Mouse (Mus musculus) hindbrain, embryonic 15.5 days (tissue): ENCODE measurements around the gene Tgfbrap1. TPM values are rescaled to one million over a fixed set of nuclear protein-coding genes. Genes with fewer than 3 reads are reported as not detected.
"Not testable (repeated sequence)": the region's sequence is repeated elsewhere in the genome, so short reads cannot be mapped to it uniquely, and the experiment has no call there.

ENCODE experiments used
- ATAC-seq: fragments of 200-750 bp; cut with Nextera tagmentation; 2 replicates; pipeline ENCODE4 v1.8.0; 2017; ENCODE audit warnings: low read depth, moderate number of reproducible peaks, moderate TSS enrichment; ENCODE audit not compliant: low FRiP score
- H3K27ac ChIP-seq: fragments of 300-500 bp; sonication (generic); replicated peaks from 2 replicates; pipeline ENCODE4 v1.5.1; 2015; ENCODE audit warnings: mild to moderate bottlenecking, inconsistent platforms
- H3K27me3 ChIP-seq: fragments of 300-500 bp; sonication (generic); 2 replicates; pipeline ENCODE4 v1.6.1; 2015; ENCODE audit warnings: control low read depth, inconsistent platforms
- H3K36me3 ChIP-seq: fragments of 300-500 bp; sonication (generic); 2 replicates; pipeline ENCODE4 v1.6.1; 2015; ENCODE audit warnings: control low read depth, inconsistent platforms
- H3K4me1 ChIP-seq: fragments of 300-500 bp; sonication (generic); replicated peaks from 2 replicates; pipeline ENCODE4 v1.6.1; 2015; ENCODE audit warnings: control low read depth, inconsistent platforms
- H3K4me2 ChIP-seq: fragments of 300-500 bp; sonication (generic); 2 replicates; pipeline ENCODE4 v1.6.1; 2015; ENCODE audit warnings: moderate library complexity, mild to moderate bottlenecking, inconsistent platforms
- H3K4me3 ChIP-seq: fragments of 300-500 bp; sonication (generic); 2 replicates; pipeline ENCODE4 v1.5.1; 2015; ENCODE audit warnings: mild to moderate bottlenecking, inconsistent platforms
- H3K9ac ChIP-seq: fragments of 300-500 bp; sonication (generic); 2 replicates; pipeline ENCODE4 v1.6.1; 2015; ENCODE audit warnings: inconsistent platforms
- H3K9me3 ChIP-seq: fragments of 300-500 bp; sonication (generic); 2 replicates; pipeline ENCODE4 v1.6.1; 2016; ENCODE audit warnings: control low read depth, inconsistent platforms
- WGBS: fragments of 180-500 bp; shearing (Covaris S2); methylation state at CpG from one replicate; pipeline ENCODE4 v1.1.7; 2015; 5-methylcytosine and 5-hydroxymethylcytosine counted together
- polyA plus RNA-seq: library from polyadenylated mRNA; unstranded; fragments of >200 nt; fragmentation: Nextera tagmentation; extraction: Ambion mirVana; gene quantifications from 2 replicates; pipeline ENCODE4 v1.2.1, GENCODE M21; 2015

The Tgfbrap1 gene
- polyA plus RNA-seq, 1 experiment from 2014 or later: 16.4 TPM

DNA sequence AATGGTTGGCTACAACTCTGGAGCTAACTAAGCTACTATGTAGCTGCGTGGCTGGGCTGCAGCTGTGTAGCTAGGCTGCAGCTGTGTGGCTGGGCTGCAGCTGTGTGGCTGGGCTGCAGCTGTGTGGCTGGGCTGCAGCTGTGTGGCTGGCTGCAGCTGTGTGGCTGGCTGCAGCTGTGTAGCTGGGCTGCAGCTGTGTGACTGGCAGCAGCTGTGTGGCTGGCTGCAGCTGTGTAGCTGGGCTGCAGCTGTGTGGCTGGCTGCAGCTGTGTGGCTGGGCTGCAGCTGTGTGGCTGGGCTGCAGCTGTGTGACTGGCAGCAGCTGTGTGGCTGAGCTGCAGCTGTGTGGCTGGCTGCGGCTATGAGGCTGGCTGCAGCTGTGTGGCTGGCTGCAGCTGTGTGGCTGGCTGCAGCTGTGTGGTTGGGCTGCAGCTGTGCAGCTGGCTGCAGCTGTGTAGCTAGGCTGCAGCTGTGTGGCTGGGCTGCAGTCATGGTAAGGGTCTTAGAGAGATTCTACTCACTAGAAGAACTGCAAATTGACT, 38.1 kb upstream of the Tgfbrap1 start:
- H3K27me3 ChIP-seq, H3K27ac ChIP-seq, H3K4me3 ChIP-seq, H3K9ac ChIP-seq, H3K4me2 ChIP-seq, H3K36me3 ChIP-seq, H3K4me1 ChIP-seq, ATAC-seq, H3K9me3 ChIP-seq: not testable (repeated sequence)
- 80% methylated on average over 2 of the region's 2 CpGs for WGBS

DNA sequence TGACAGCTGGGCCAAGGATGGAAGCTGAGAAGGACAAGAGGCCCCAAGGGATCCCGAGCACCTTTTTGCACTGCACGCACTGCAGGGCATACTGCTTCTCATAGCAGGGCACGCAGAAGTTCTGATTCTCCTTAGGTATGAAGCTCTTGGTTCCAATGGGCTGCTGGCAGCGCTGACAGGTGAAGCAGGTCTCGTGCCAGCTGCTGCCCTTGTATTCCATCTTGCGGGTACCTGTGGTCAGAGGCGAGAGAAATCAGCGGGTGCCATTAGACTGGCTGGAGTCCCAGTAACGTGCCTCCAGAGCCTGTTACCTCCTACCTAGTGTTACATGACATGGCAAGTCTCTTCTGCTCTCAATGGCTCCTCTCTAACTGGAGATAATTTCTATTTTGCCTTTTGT, 33.2 kb upstream of the Tgfbrap1 start:
- Histone ChIP-seq H3K36me3 (peaks cover 9% of the 10 kb centered on the region; the same call in 1 of the 2 replicates), H3K4me2 (no peak overlapping the region), H3K4me1 (no peaks in the 10 kb centered on the region), H3K9me3 (no peaks in the 10 kb centered on the region), H3K9ac (no peak overlapping the region), H3K27ac (no peak overlapping the region), H3K27me3 (no peaks in the 10 kb centered on the region), H3K4me3 (no peak overlapping the region)
- WGBS: 88% methylated on average over 9 of the region's 9 CpGs
- ATAC-seq: no peak

DNA sequence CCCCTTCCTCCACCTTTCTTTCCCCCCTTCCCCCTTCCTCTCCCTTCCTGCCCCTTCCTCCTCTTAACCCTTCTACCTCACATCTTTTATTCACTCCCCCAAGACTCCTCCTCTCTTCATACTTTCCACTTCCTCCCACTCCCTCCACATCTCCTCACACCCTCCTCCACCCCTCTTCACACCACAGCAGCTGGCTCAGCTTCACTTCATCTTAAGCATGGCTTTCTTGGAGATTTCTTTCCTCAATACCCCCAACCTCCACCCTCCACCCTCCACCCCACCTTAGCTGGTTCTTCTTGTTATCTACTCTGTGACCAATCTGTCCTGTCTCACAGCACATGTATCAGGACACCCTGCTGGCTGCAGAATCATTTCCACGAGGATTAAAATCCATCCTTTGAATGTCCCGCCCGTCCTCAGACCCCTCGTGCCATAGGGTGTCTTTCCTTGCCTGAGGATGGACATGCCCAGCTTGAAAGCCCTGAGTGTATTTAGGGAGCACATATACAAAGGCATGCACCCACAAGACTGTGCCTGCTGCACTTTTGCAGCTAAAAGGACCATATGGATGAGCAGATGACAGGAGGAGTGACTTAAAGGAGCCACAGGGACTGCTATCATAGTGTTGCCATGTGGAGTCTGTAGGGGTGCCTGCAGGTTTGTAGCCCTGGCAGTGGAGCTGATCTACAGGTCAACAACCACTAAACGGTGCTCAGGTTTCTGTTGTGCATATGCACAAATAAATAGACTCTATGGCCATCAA, 32.0 kb upstream of the Tgfbrap1 start:
- WGBS: 80% methylated on average over 5 of the region's 5 CpGs
- no peak overlapping the region for H3K4me3 ChIP-seq
- no peaks in the 10 kb centered on the region for H3K4me1 ChIP-seq
- no peak overlapping the region for H3K9ac ChIP-seq
- H3K27ac ChIP-seq: no peak overlapping the region
- no peak for ATAC-seq
- H3K36me3 ChIP-seq: peaks cover 9% of the 10 kb centered on the region; the same call in 1 of the 2 replicates
- no peaks in the 10 kb centered on the region for H3K27me3 ChIP-seq
- H3K9me3 ChIP-seq: no peaks in the 10 kb centered on the region
- no peak overlapping the region for H3K4me2 ChIP-seq

DNA sequence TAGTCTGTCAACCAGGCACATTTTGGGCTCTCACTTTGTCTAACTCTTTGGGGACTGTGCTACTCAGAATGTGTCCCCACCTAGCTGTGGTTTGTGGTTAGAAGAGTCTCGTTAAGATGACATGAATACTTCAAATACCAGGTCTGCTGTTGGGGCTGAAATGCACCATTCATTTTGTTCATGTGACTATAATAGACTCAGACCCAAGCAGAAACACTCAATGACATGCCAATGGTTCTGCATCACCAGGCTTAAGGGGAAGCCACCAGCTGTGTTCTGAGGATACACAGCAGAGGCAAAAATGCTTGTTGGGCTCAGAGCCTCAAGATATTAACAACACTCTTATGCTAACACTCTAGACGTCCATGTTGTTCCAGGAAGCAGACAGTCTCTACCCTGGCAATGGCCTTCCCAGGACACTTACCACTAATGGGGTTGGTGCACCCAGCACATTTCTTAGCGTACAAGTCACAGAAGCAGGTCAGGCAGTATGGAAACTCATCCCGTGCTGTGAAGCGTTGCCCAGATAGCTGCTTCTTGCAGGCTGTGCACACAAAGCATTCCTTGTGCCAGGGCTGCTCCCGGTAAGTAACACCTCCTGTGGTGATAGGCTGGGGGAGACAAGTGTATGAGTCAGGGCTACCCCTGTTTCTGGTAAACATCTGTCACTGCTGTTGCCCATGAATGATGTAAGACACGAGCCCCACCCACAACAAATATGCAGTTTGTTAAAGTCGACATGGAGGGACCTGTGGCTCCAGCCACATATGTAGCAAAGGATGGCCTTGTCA, 29.6 kb upstream of the Tgfbrap1 start:
- Histone ChIP-seq H3K9me3 (no peaks in the 10 kb centered on the region), H3K4me2 (no peak overlapping the region), H3K4me3 (no peak overlapping the region), H3K4me1 (no peaks in the 10 kb centered on the region), H3K27me3 (no peaks in the 10 kb centered on the region), H3K9ac (no peak overlapping the region), H3K36me3 (peaks cover 9% of the 10 kb centered on the region; the same call in 1 of the 2 replicates), H3K27ac (no peak overlapping the region)
- ATAC-seq: no peak
- WGBS: 79% methylated on average over 8 of the region's 8 CpGs

DNA sequence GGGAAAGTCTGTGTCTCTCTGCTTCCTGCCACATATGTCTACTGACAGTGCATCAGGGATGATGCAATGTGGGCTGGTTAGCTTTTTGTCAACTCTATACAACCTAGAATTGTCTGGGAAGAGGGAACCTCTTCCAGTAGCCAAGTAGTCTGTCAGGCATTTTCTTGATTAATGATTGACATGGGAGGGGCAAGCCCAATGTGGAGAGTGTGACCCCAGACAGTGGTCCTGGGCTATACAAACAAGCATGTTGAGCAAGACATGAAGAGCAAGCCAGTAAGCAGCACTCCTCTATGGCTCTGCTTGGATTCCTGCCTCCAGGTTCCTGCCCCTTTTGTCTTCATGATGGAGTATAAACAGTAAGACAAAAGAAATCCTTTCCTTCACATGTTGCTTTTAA, 28.8 kb upstream of the Tgfbrap1 start:
- Histone ChIP-seq H3K36me3 (peaks cover 9% of the 10 kb centered on the region; the same call in 1 of the 2 replicates), H3K27ac (no peak overlapping the region), H3K4me1 (no peaks in the 10 kb centered on the region), H3K9ac (no peak overlapping the region), H3K9me3 (no peaks in the 10 kb centered on the region), H3K27me3 (no peaks in the 10 kb centered on the region), H3K4me3 (no peak overlapping the region), H3K4me2 (no peak overlapping the region)
- ATAC-seq: no peak

DNA sequence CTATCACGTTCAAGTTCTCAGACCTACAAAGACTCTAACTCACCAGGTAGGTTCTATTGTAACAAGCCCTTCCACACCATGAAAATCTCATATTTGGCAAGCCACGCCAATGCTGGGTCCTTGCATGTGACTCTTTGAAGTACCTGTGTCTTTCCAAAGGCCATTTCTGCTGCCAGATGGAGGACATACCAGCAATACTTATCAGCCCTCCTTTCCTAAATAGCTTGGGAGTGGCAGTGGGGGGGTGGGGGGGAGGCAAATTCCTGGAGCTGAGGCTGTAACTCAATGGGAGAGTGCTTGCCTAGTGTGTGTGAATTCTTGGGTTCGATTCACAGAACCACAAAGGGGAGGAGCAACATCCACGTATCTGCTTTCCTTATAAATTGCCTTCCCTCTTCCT, 26.3 kb upstream of the Tgfbrap1 start:
- Histone ChIP-seq H3K9me3 (no peaks in the 10 kb centered on the region), H3K9ac (no peak overlapping the region), H3K4me3 (no peak overlapping the region), H3K4me2 (no peak overlapping the region), H3K4me1 (no peaks in the 10 kb centered on the region), H3K27ac (no peak overlapping the region), H3K36me3 (peaks cover 9% of the 10 kb centered on the region; the same call in 1 of the 2 replicates), H3K27me3 (no peaks in the 10 kb centered on the region)
- ATAC-seq: no peak
- WGBS: 83% methylated on average over 4 of the region's 4 CpGs

DNA sequence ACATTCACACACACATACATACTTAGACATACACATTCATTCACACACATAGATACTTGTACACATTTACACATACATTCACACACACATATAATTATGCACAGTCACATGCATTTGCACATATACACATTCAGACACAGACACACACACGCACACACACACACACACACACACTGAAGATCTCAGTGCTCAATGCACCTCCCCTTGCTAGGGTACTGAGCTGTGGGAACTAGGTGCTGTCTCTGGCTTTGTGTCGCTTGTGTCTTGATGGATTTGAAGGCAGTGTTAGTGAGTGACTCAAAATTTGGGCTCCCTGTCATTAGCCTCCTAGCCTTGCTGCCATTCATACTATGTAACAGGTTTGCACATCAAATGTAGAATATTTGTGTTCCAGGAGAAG, 24.2 kb upstream of the Tgfbrap1 start:
- Histone ChIP-seq H3K36me3 (peaks cover 15% of the 10 kb centered on the region), H3K4me3 (no peak overlapping the region)
- WGBS: 94% methylated on average over 2 of the region's 2 CpGs

DNA sequence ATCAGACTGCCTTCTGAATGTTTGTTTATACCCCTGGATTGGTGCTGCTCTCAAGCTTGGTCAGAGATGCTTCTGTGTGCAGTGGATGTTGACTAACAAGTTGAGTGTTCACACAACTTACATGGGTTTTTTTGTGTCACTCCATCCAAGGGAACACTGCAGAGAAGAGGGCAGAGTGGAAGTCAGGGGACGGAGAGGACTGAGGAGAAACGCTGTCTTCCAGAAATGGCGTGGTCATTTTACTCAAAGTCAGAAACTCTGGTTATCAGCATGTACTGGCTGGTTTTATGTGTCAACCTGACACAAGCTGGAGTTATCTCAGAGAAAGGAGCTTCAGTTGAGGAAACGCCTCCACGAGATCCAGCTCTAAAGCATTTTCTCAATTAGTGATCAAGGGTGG, 22.5 kb upstream of the Tgfbrap1 start:
- Histone ChIP-seq H3K9me3 (no peaks in the 10 kb centered on the region), H3K4me1 (no peaks in the 10 kb centered on the region), H3K4me3 (no peak overlapping the region), H3K27ac (no peak overlapping the region), H3K36me3 (peaks cover 21% of the 10 kb centered on the region), H3K9ac (no peak overlapping the region), H3K4me2 (no peak overlapping the region), H3K27me3 (no peaks in the 10 kb centered on the region)
- ATAC-seq: no peak
- WGBS: 98% methylated on average over 5 of the region's 5 CpGs

More for the DNA sequence above, 24.2 kb upstream of the Tgfbrap1 start:
- H3K4me1 ChIP-seq: no peaks in the 10 kb centered on the region
- no peak overlapping the region for H3K9ac ChIP-seq
- no peak overlapping the region for H3K4me2 ChIP-seq
- ATAC-seq: no peak
- H3K27ac ChIP-seq: no peak overlapping the region
- H3K27me3 ChIP-seq: no peaks in the 10 kb centered on the region
- no peaks in the 10 kb centered on the region for H3K9me3 ChIP-seq

DNA sequence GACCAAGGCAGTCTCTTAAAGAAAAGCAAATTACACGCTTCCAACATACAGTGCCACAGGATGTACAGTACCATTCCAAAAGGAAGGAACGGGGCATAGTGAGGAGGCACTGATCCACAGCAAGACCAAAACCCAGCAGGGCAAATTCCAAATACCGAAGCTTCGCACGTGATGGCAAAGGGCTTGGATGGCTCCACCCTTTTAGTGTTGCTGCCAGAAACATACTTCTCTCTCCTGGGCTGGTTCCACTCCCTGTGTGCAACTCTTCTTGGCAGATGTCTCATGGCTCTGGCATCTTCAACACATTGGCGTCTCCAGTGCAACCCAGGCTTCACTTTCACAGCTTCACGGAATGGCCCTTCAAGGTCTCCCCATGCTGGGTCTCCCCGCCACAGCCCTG, 19.0 kb upstream of the Tgfbrap1 start:
- Histone ChIP-seq H3K4me3 (no peak overlapping the region), H3K9ac (no peak overlapping the region), H3K9me3 (no peaks in the 10 kb centered on the region), H3K36me3 (peaks cover 47% of the 10 kb centered on the region), H3K4me2 (no peak overlapping the region), H3K4me1 (no peaks in the 10 kb centered on the region), H3K27me3 (no peaks in the 10 kb centered on the region), H3K27ac (no peak overlapping the region)
- ATAC-seq: no peak
- 98% methylated on average over 8 of the region's 8 CpGs for WGBS

DNA sequence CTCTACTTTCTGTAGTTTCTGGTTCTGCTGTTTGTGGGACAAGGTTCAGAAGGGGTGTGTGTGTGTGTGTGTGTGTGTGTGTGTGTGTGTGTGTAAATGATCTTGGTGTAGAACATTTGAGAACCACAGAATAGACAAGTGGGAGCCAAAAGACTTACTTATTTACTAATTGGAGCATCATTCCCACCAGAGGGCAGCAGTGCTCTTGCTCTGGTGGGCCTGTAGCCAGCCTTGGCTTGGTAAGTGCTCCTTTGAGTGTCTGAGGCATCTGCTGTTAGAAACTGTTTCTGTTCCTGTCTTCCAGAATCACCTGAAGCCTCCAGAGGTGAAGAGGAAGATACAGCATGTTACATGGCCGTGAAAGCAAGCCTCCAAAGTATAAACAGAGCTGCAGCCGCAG, 14.4 kb upstream of the Tgfbrap1 start:
- WGBS: 95% methylated on average over 2 of the region's 2 CpGs

DNA sequence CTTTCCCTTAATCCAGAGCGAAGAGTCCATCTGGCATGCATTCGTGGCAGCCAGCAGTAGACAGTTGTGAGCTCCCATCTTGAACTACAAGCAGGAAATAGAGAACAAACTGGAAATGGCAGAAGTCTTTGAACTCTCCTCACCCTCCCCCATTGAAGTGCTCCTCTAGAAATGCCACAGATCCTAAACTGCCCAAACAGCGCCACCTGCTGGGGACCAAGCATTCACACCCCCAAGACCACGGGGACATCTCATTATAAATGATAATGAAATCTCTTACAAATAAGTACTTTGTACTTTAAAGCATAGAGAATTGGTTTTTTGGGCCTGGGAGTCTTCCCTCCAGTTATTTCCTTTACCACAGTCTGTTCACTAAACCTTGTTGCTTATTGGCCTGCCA, 12.1 kb upstream of the Tgfbrap1 start:
- no peaks in the 10 kb centered on the region for H3K9me3 ChIP-seq
- no peak overlapping the region for H3K4me3 ChIP-seq
- WGBS: 56% methylated on average over 4 of the region's 4 CpGs
- no peak for ATAC-seq
- H3K9ac ChIP-seq: no peak overlapping the region
- no peaks in the 10 kb centered on the region for H3K27me3 ChIP-seq
- no peaks in the 10 kb centered on the region for H3K4me1 ChIP-seq
- no peak overlapping the region for H3K4me2 ChIP-seq
- no peak overlapping the region for H3K27ac ChIP-seq
- peaks cover 66% of the 10 kb centered on the region for H3K36me3 ChIP-seq

More for the DNA sequence above, 14.4 kb upstream of the Tgfbrap1 start:
- no peak overlapping the region for H3K9ac ChIP-seq
- ATAC-seq: no peak
- H3K4me3 ChIP-seq: no peak overlapping the region
- H3K27me3 ChIP-seq: no peaks in the 10 kb centered on the region
- no peaks in the 10 kb centered on the region for H3K9me3 ChIP-seq
- peaks cover 65% of the 10 kb centered on the region for H3K36me3 ChIP-seq
- no peaks in the 10 kb centered on the region for H3K4me1 ChIP-seq
- H3K4me2 ChIP-seq: no peak overlapping the region
- H3K27ac ChIP-seq: no peak overlapping the region

DNA sequence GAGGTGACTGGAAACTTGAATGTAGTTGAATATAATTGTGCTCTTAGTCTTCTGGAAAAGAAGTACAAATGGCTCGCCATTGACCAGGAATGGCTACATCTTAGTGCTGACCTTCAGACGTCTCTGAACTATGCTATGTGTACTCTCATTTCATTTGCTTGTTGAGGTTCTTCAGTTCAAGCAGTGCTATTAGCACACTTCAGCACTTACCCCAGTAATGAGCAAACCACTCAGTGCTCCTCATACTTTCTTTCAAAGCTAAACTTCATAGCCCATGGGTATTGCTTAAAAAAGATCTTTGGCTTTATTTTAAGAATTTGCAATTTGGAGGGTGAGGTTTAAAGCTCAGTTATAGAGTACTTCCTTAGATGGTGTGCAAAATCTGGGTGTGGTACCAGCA, 10.3 kb upstream of the Tgfbrap1 start:
- no peak for ATAC-seq
- Histone ChIP-seq H3K9me3 (0 out of 2 replicates have a peak, but pooled peaks cover 6% of the 10 kb centered on the region), H3K4me3 (no peak overlapping the region), H3K4me1 (no peaks in the 10 kb centered on the region), H3K9ac (no peak overlapping the region), H3K27me3 (no peaks in the 10 kb centered on the region), H3K4me2 (no peak overlapping the region), H3K36me3 (peaks cover 59% of the 10 kb centered on the region), H3K27ac (no peak overlapping the region)
- WGBS: 87% methylated on average over 2 of the region's 2 CpGs
